9 mouse cellular contexts compared by ENCODE assay signal in genomic region chr1:192789111-192789522, GRCm38 (mm10). TPM values are rescaled to one million over a fixed set of nuclear protein-coding genes. Genes with fewer than 3 reads are reported as not detected.
DNase-seq lines count a peak whose midpoint lies in the region; ATAC-seq lines count a peak whose summit lies in the region.
"Had no signal": no experiment of that assay in that cellular context is flagged by ENCODE, and none has a peak within 500 bp of the region (broad histone marks: within the 10 kb centered on the region; RNA-seq: fewer than 3 reads in every experiment).

No protein-coding gene starts in this region.

- H3K9me3 ChIP-seq in midbrain, embryonic 15.5 days, result no peaks in the 10 kb centered on the region
- no peaks in the 10 kb centered on the region for H3K9me3 ChIP-seq in midbrain, embryonic 11.5 days (ENCODE audit: control insufficient read depth, low read length)
- no peaks in the 10 kb centered on the region for H3K9me3 ChIP-seq in embryonic facial prominence, embryonic 14.5 days (ENCODE audit: control insufficient read depth, low read length)
- H3K9me3 ChIP-seq in heart, embryonic 12.5 days (replicated peaks), result no peaks in the 10 kb centered on the region
- no peaks in the 10 kb centered on the region for H3K9me3 ChIP-seq in kidney, embryonic 16.5 days (ENCODE audit: low read length)

- H3K27ac ChIP-seq in midbrain, embryonic 15.5 days, result peak overlapping the region; percentile 30; the same call in 1 of the 2 replicates
- H3K27ac ChIP-seq in midbrain, embryonic 11.5 days (ENCODE audit: low read depth, low read length), result no peak overlapping the region
- H3K27ac ChIP-seq in embryonic facial prominence, embryonic 14.5 days (replicated peaks; ENCODE audit: low read depth, low read length), result peak overlapping the region; percentile 89
- 0 out of 2 replicates have a peak overlapping the region, but pooled peaks have one; percentile 24 for H3K27ac ChIP-seq in heart, embryonic 12.5 days (ENCODE audit: poor library complexity, severe bottlenecking)
- peak overlapping the region; percentile 86 for H3K27ac ChIP-seq in kidney, embryonic 16.5 days (ENCODE audit: low read length)

- no peak for DNase-seq in midbrain, embryonic 11.5 days (ENCODE audit: low spot score, missing footprints)
- peak; percentile 94 for DNase-seq in embryonic facial prominence, embryonic 14.5 days (ENCODE audit: low spot score)
- peak; percentile 89 for DNase-seq in lung, postnatal 10 days
- DNase-seq in spleen, adult 12 weeks (ENCODE audit: low spot score), result no peak
- no peak for DNase-seq in c-Kit-positive CD71-positive TER-119-positive erythroid progenitor cells, embryonic 14.5 days (ENCODE audit: low spot score)

- H3K4me3 ChIP-seq in midbrain, embryonic 15.5 days, result no peak overlapping the region
- H3K4me3 ChIP-seq in midbrain, embryonic 11.5 days (ENCODE audit: low read depth, low read length), result no peak overlapping the region
- H3K4me3 ChIP-seq in embryonic facial prominence, embryonic 14.5 days (ENCODE audit: low read depth, low read length), result no peak overlapping the region
- no peak overlapping the region for H3K4me3 ChIP-seq in heart, embryonic 12.5 days
- H3K4me3 ChIP-seq in kidney, embryonic 16.5 days (ENCODE audit: low read length), result no peak overlapping the region
- H3K4me3 ChIP-seq: erythroblast, embryonic 14.5 days had no signal

- H3K36me3 ChIP-seq in midbrain, embryonic 15.5 days (replicated peaks), result no peaks in the 10 kb centered on the region
- no peaks in the 10 kb centered on the region for H3K36me3 ChIP-seq in midbrain, embryonic 11.5 days (ENCODE audit: control insufficient read depth, insufficient read depth, low read length)
- H3K36me3 ChIP-seq in embryonic facial prominence, embryonic 14.5 days (ENCODE audit: control insufficient read depth, insufficient read depth, low read length), result no peaks in the 10 kb centered on the region
- no peaks in the 10 kb centered on the region for H3K36me3 ChIP-seq in heart, embryonic 12.5 days
- H3K36me3 ChIP-seq in kidney, embryonic 16.5 days (ENCODE audit: insufficient read depth, low read length), result no peaks in the 10 kb centered on the region

- H3K4me1 ChIP-seq in midbrain, embryonic 15.5 days, result peaks cover 31% of the 10 kb centered on the region
- peaks cover 9% of the 10 kb centered on the region for H3K4me1 ChIP-seq in midbrain, embryonic 11.5 days (ENCODE audit: control insufficient read depth, insufficient read depth, low read length)
- H3K4me1 ChIP-seq in embryonic facial prominence, embryonic 14.5 days (ENCODE audit: control insufficient read depth, insufficient read depth, low read length), result peaks cover 83% of the 10 kb centered on the region
- H3K4me1 ChIP-seq in heart, embryonic 12.5 days (replicated peaks), result peaks cover 40% of the 10 kb centered on the region
- H3K4me1 ChIP-seq in kidney, embryonic 16.5 days (ENCODE audit: insufficient read depth, low read length), result peaks cover 31% of the 10 kb centered on the region

- no peak overlapping the region for H3K4me2 ChIP-seq in midbrain, embryonic 15.5 days
- no peak overlapping the region for H3K4me2 ChIP-seq in midbrain, embryonic 11.5 days
- H3K4me2 ChIP-seq in embryonic facial prominence, embryonic 14.5 days (ENCODE audit: low read depth, low read length), result no peak overlapping the region
- H3K4me2 ChIP-seq in heart, embryonic 12.5 days, result no peak overlapping the region
- H3K4me2 ChIP-seq in kidney, embryonic 16.5 days (replicated peaks; ENCODE audit: low read depth, low read length), result no peak overlapping the region

- no peak overlapping the region for H3K9ac ChIP-seq in midbrain, embryonic 15.5 days
- H3K9ac ChIP-seq in midbrain, embryonic 11.5 days (ENCODE audit: low read length), result no peak overlapping the region
- H3K9ac ChIP-seq in embryonic facial prominence, embryonic 14.5 days (ENCODE audit: low read depth, low read length), result peak overlapping the region; percentile 15; the same call in 1 of the 2 replicates
- H3K9ac ChIP-seq in heart, embryonic 12.5 days, result no peak overlapping the region
- no peak overlapping the region for H3K9ac ChIP-seq in kidney, embryonic 16.5 days (replicated peaks; ENCODE audit: low read length)

- ATAC-seq in midbrain, embryonic 15.5 days (replicated peaks), result peak; percentile 25; the same call in 1 of the 2 replicates
- ATAC-seq in midbrain, embryonic 11.5 days (ENCODE audit: low FRiP score), result no peak
- peak; percentile 76 for ATAC-seq in embryonic facial prominence, embryonic 14.5 days (ENCODE audit: low read depth)
- ATAC-seq in heart, embryonic 12.5 days (ENCODE audit: insufficient number of reproducible peaks, low FRiP score), result peak; percentile 36; the same call in 1 of the 2 replicates
- ATAC-seq in kidney, embryonic 16.5 days (ENCODE audit: low FRiP score, low TSS enrichment), result peak; percentile 26; the same call in 1 of the 2 replicates

- 0 out of 2 replicates have a peak, but pooled peaks cover 3% of the 10 kb centered on the region for H3K27me3 ChIP-seq in midbrain, embryonic 15.5 days (replicated peaks)
- H3K27me3 ChIP-seq in midbrain, embryonic 11.5 days (ENCODE audit: control insufficient read depth, insufficient read depth, low read length), result no peaks in the 10 kb centered on the region
- H3K27me3 ChIP-seq in embryonic facial prominence, embryonic 14.5 days (replicated peaks; ENCODE audit: control insufficient read depth, insufficient read depth, low read length), result no peaks in the 10 kb centered on the region
- H3K27me3 ChIP-seq in heart, embryonic 12.5 days (replicated peaks), result no peaks in the 10 kb centered on the region
- H3K27me3 ChIP-seq in kidney, embryonic 16.5 days (ENCODE audit: insufficient read depth, low read length), result no peaks in the 10 kb centered on the region

- WGBS in midbrain, embryonic 15.5 days, result 78% methylated on average over 10 of the region's 10 CpGs
- 80% methylated on average over 10 of the region's 10 CpGs for WGBS in midbrain, embryonic 11.5 days
- WGBS in embryonic facial prominence, embryonic 14.5 days, result 24% methylated on average over 10 of the region's 10 CpGs
- WGBS in heart, embryonic 12.5 days, result 50% methylated on average over 10 of the region's 10 CpGs
- 64% methylated on average over 10 of the region's 10 CpGs for WGBS in kidney, embryonic 16.5 days

RNA-seq across cellular contexts. Expression of gene Hhat, which starts 18.1 kb away (rescaled TPM):
- 3.4 and 3.9 TPM in 2 replicates for polyA plus RNA-seq in midbrain, embryonic 15.5 days (2015; fragmentation: Nextera tagmentation; extraction: Ambion mirVana)
- polyA plus RNA-seq in midbrain, embryonic 11.5 days (2014; fragmentation: Nextera tagmentation; extraction: Ambion mirVana), result 7.4 and 11.0 TPM in 2 replicates
- 9.3 and 10.4 TPM in 2 replicates for polyA plus RNA-seq in embryonic facial prominence, embryonic 14.5 days (2014; fragmentation: Nextera tagmentation; extraction: Ambion mirVana)
- 6.7 and 10.2 TPM in 2 replicates for polyA plus RNA-seq in heart, embryonic 12.5 days (2016; fragmentation: Nextera tagmentation; extraction: Ambion mirVana)
- polyA plus RNA-seq in kidney, embryonic 16.5 days (2015; fragmentation: Nextera tagmentation; extraction: Ambion mirVana), result 17.5 and 17.8 TPM in 2 replicates
- polyA plus RNA-seq: erythroblast, embryonic 14.5 days had no signal

Comparison
In these comparisons a context has a peak if more than half of its experiments do, and no peak if none do; other contexts are left out.
1. DNase-seq: peak in embryonic facial prominence, embryonic 14.5 days (single experiment) and lung, postnatal 10 days (single experiment); none in midbrain, embryonic 11.5 days (single experiment), spleen, adult 12 weeks (single experiment) and c-Kit-positive CD71-positive TER-119-positive erythroid progenitor cells, embryonic 14.5 days (single experiment).